Mouse (Mus musculus): ENCODE results near the gene Vmn1r74.
"Not testable (repeated sequence)": the region's sequence is repeated elsewhere in the genome, so short reads cannot be mapped to it uniquely, and the experiment has no call there.

The Vmn1r74 gene

GRCm38 (mm10) chr7:11833680-11834079 is at the start of gene Vmn1r74:
Gene Vmn1r74 (plus strand): TSS chr7:11833980.
- in situ Hi-C loops (cut with MboI, MseI), result no loop called here

GRCm38 (mm10) chr7:11813751-11814150 is 20.0 kb upstream of the Vmn1r74 start:
- in situ Hi-C loops (cut with MboI, MseI), result no loop called here

GRCm38 (mm10) chr7:11822166-11822565 is 11.6 kb upstream of the Vmn1r74 start:
- in situ Hi-C loops (cut with MboI, MseI), result no loop called here

- in situ Hi-C loops (cut with MboI, MseI), result not testable (repeated sequence)
Observed at GRCm38 (mm10) chr7:11823246-11823645, 10.5 kb upstream of the Vmn1r74 start.

- in situ Hi-C loops (cut with MboI, MseI), result no loop called here
Observed at GRCm38 (mm10) chr7:11874330-11874729, 40.5 kb downstream of the Vmn1r74 start, which contains the start of gene Vmn1r75. Gene Vmn1r75 (plus strand): TSS chr7:11874630.
